Mouse (Mus musculus) forebrain, embryonic 13.5 days (tissue): ENCODE measurements around the gene Shroom2. TPM values are rescaled to one million over a fixed set of nuclear protein-coding genes. Genes with fewer than 3 reads are reported as not detected.
A peak's percentile ranks its signal among the peaks of the same experiment; 100 is the strongest.
"Not testable (repeated sequence)": the region's sequence is repeated elsewhere in the genome, so short reads cannot be mapped to it uniquely, and the experiment has no call there.

Experiments
- ATAC-seq: fragments of 200-750 bp; cut with Nextera tagmentation; 2 replicates; pipeline ENCODE4 v1.8.0; 2017
- H3K27ac ChIP-seq: fragments of 300-500 bp; sonication (generic); 2 replicates; pipeline ENCODE4 v1.5.1; 2015; ENCODE audit warnings: inconsistent platforms, mild to moderate bottlenecking, moderate library complexity
- H3K27me3 ChIP-seq: fragments of 300-500 bp; sonication (generic); 2 replicates; pipeline ENCODE4 v1.6.1; 2015; ENCODE audit warnings: mild to moderate bottlenecking, inconsistent platforms
- H3K36me3 ChIP-seq: fragments of 300-500 bp; sonication (generic); 2 replicates; pipeline ENCODE4 v1.6.1; 2015; ENCODE audit warnings: mild to moderate bottlenecking, inconsistent platforms; ENCODE audit not compliant: poor library complexity, severe bottlenecking
- H3K4me1 ChIP-seq: fragments of 300-500 bp; sonication (generic); 2 replicates; pipeline ENCODE4 v1.6.1; 2015; ENCODE audit warnings: inconsistent platforms
- H3K4me2 ChIP-seq: fragments of 300-500 bp; sonication (generic); 2 replicates; pipeline ENCODE4 v1.6.1; 2015; ENCODE audit warnings: inconsistent platforms, mild to moderate bottlenecking, moderate library complexity
- H3K4me3 ChIP-seq: fragments of 300-500 bp; sonication (generic); 2 replicates; pipeline ENCODE4 v1.5.1; 2015; ENCODE audit warnings: mild to moderate bottlenecking, inconsistent platforms
- H3K9ac ChIP-seq: fragments of 300-500 bp; sonication (generic); 2 replicates; pipeline ENCODE4 v1.6.1; 2015; ENCODE audit warnings: mild to moderate bottlenecking, inconsistent platforms
- H3K9me3 ChIP-seq: fragments of 300-500 bp; sonication (generic); replicated peaks from 2 replicates; pipeline ENCODE4 v1.6.1; 2016; ENCODE audit warnings: inconsistent platforms
- WGBS: fragments of 180-500 bp; shearing (Covaris S2); methylation state at CpG from one replicate; pipeline ENCODE4 v1.1.7; 2015; 5-methylcytosine and 5-hydroxymethylcytosine counted together
- polyA plus RNA-seq: library from polyadenylated mRNA; unstranded; fragments of >200 nt; fragmentation: Nextera tagmentation; extraction: Ambion mirVana; gene quantifications from 2 replicates; pipeline ENCODE4 v1.2.1, GENCODE M21; 2015

Shroom2 gene
- polyA plus RNA-seq, 1 experiment from 2014 or later, result 17.3 TPM

GRCm38 (mm10) chrX:152755819-152756218 is 13.4 kb downstream of the Shroom2 start:
- Histone ChIP-seq H3K36me3 (no peaks in the 10 kb centered on the region), H3K27ac (no peak overlapping the region), H3K9ac (no peak overlapping the region), H3K4me2 (no peak overlapping the region), H3K27me3 (no peaks in the 10 kb centered on the region), H3K9me3 (no peaks in the 10 kb centered on the region), H3K4me1 (no peaks in the 10 kb centered on the region), H3K4me3 (no peak overlapping the region)
- ATAC-seq, result no peak
- 86% methylated on average over 1 of the region's 1 CpGs for WGBS

GRCm38 (mm10) chrX:152745925-152746324 is 23.3 kb downstream of the Shroom2 start:
- Histone ChIP-seq H3K9ac (no peak overlapping the region), H3K27ac (no peak overlapping the region), H3K9me3 (no peaks in the 10 kb centered on the region), H3K27me3 (peaks cover 11% of the 10 kb centered on the region; the same call in 1 of the 2 replicates), H3K36me3 (no peaks in the 10 kb centered on the region), H3K4me2 (no peak overlapping the region), H3K4me1 (no peaks in the 10 kb centered on the region), H3K4me3 (no peak overlapping the region)
- peak; percentile 70; the same call in 1 of the 2 replicates for ATAC-seq
- WGBS, result 32% methylated on average over 2 of the region's 2 CpGs

- H3K9ac ChIP-seq, result no peak overlapping the region
- H3K4me1 ChIP-seq, result no peaks in the 10 kb centered on the region
- no peak for ATAC-seq
- no peak overlapping the region for H3K27ac ChIP-seq
- H3K27me3 ChIP-seq, result peaks cover 27% of the 10 kb centered on the region; the same call in 1 of the 2 replicates
- no peak overlapping the region for H3K4me3 ChIP-seq
- no peak overlapping the region for H3K4me2 ChIP-seq
- no peaks in the 10 kb centered on the region for H3K36me3 ChIP-seq
- no peaks in the 10 kb centered on the region for H3K9me3 ChIP-seq
These were observed 25.6 kb downstream of the Shroom2 start for GRCm38 (mm10) chrX:152743642-152744041.

GRCm38 (mm10) chrX:152738759-152739368 is 30.4 kb downstream of the Shroom2 start:
- Histone ChIP-seq H3K36me3 (no peaks in the 10 kb centered on the region), H3K9ac (no peak overlapping the region), H3K4me3 (no peak overlapping the region), H3K27me3 (peaks cover 26% of the 10 kb centered on the region; the same call in 1 of the 2 replicates), H3K4me1 (no peaks in the 10 kb centered on the region), H3K9me3 (no peaks in the 10 kb centered on the region), H3K27ac (no peak overlapping the region), H3K4me2 (no peak overlapping the region)
- WGBS, result 72% methylated on average over 4 of the region's 4 CpGs
- no peak for ATAC-seq

GRCm38 (mm10) chrX:152738191-152738590 is 31.1 kb downstream of the Shroom2 start:
- Histone ChIP-seq H3K9me3 (no peaks in the 10 kb centered on the region), H3K27ac (no peak overlapping the region), H3K4me3 (no peak overlapping the region), H3K27me3 (peaks cover 24% of the 10 kb centered on the region; the same call in 1 of the 2 replicates), H3K4me2 (no peak overlapping the region), H3K4me1 (no peaks in the 10 kb centered on the region), H3K36me3 (no peaks in the 10 kb centered on the region), H3K9ac (no peak overlapping the region)
- 56% methylated on average over 2 of the region's 2 CpGs for WGBS
- ATAC-seq, result no peak

- H3K36me3 ChIP-seq, result no peaks in the 10 kb centered on the region
- H3K27me3 ChIP-seq, result peaks cover 18% of the 10 kb centered on the region; the same call in 1 of the 2 replicates
- ATAC-seq, result no peak
- H3K9ac ChIP-seq, result no peak overlapping the region
- no peak overlapping the region for H3K27ac ChIP-seq
- no peaks in the 10 kb centered on the region for H3K9me3 ChIP-seq
- no peak overlapping the region for H3K4me2 ChIP-seq
- H3K4me3 ChIP-seq, result no peak overlapping the region
- no peaks in the 10 kb centered on the region for H3K4me1 ChIP-seq
These were observed 34.0 kb downstream of the Shroom2 start for GRCm38 (mm10) chrX:152735283-152735682.

- H3K9ac ChIP-seq, result no peak overlapping the region
- ATAC-seq, result no peak
- H3K4me3 ChIP-seq, result no peak overlapping the region
- H3K4me2 ChIP-seq, result no peak overlapping the region
- no peak overlapping the region for H3K27ac ChIP-seq
- no peaks in the 10 kb centered on the region for H3K9me3 ChIP-seq
- no peaks in the 10 kb centered on the region for H3K36me3 ChIP-seq
- H3K27me3 ChIP-seq, result no peaks in the 10 kb centered on the region
- H3K4me1 ChIP-seq, result no peaks in the 10 kb centered on the region
These were observed 52.6 kb downstream of the Shroom2 start for GRCm38 (mm10) chrX:152716693-152717092.

- 56% methylated on average over 2 of the region's 2 CpGs for WGBS
- ATAC-seq, H3K4me1 ChIP-seq, H3K9ac ChIP-seq, H3K4me3 ChIP-seq, H3K27ac ChIP-seq, H3K27me3 ChIP-seq, H3K36me3 ChIP-seq, H3K4me2 ChIP-seq, H3K9me3 ChIP-seq: not testable (repeated sequence)
These were observed 58.5 kb downstream of the Shroom2 start for GRCm38 (mm10) chrX:152710715-152711114.

GRCm38 (mm10) chrX:152708359-152708758 is 60.9 kb downstream of the Shroom2 start:
- H3K4me1 ChIP-seq, result no peaks in the 10 kb centered on the region
- H3K9ac ChIP-seq, result no peak overlapping the region
- no peaks in the 10 kb centered on the region for H3K36me3 ChIP-seq
- no peak overlapping the region for H3K27ac ChIP-seq
- ATAC-seq, result no peak
- no peak overlapping the region for H3K4me3 ChIP-seq
- no peaks in the 10 kb centered on the region for H3K9me3 ChIP-seq
- H3K27me3 ChIP-seq, result peaks cover 16% of the 10 kb centered on the region; the same call in 1 of the 2 replicates
- WGBS, result 79% methylated on average over 4 of the region's 4 CpGs
- H3K4me2 ChIP-seq, result no peak overlapping the region

GRCm38 (mm10) chrX:152705397-152705796 is 63.9 kb downstream of the Shroom2 start:
- no peak overlapping the region for H3K4me3 ChIP-seq
- no peak overlapping the region for H3K4me2 ChIP-seq
- no peak overlapping the region for H3K27ac ChIP-seq
- H3K9me3 ChIP-seq, result no peaks in the 10 kb centered on the region
- peaks cover 16% of the 10 kb centered on the region; the same call in 1 of the 2 replicates for H3K27me3 ChIP-seq
- H3K9ac ChIP-seq, result no peak overlapping the region
- peak; percentile 57; the same call in 1 of the 2 replicates for ATAC-seq
- H3K4me1 ChIP-seq, result no peaks in the 10 kb centered on the region
- H3K36me3 ChIP-seq, result no peaks in the 10 kb centered on the region
- WGBS, result 30% methylated on average over 3 of the region's 3 CpGs

- WGBS, result 75% methylated on average over 1 of the region's 1 CpGs
- no peak for ATAC-seq
- Histone ChIP-seq H3K4me2 (no peak overlapping the region), H3K4me3 (no peak overlapping the region), H3K9ac (no peak overlapping the region), H3K9me3 (no peaks in the 10 kb centered on the region), H3K36me3 (no peaks in the 10 kb centered on the region), H3K27ac (no peak overlapping the region), H3K27me3 (peaks cover 13% of the 10 kb centered on the region; the same call in 1 of the 2 replicates), H3K4me1 (no peaks in the 10 kb centered on the region)
These were observed 65.6 kb downstream of the Shroom2 start for GRCm38 (mm10) chrX:152703624-152704023.

GRCm38 (mm10) chrX:152701679-152702078 is 67.6 kb downstream of the Shroom2 start:
- Histone ChIP-seq H3K4me1 (no peaks in the 10 kb centered on the region), H3K4me2 (no peak overlapping the region), H3K27ac (no peak overlapping the region), H3K9ac (no peak overlapping the region), H3K36me3 (no peaks in the 10 kb centered on the region), H3K9me3 (no peaks in the 10 kb centered on the region), H3K27me3 (peaks cover 10% of the 10 kb centered on the region; the same call in 1 of the 2 replicates), H3K4me3 (no peak overlapping the region)
- 63% methylated on average over 3 of the region's 3 CpGs for WGBS
- no peak for ATAC-seq

- Histone ChIP-seq H3K4me3 (no peak overlapping the region), H3K36me3 (no peaks in the 10 kb centered on the region), H3K27ac (no peak overlapping the region), H3K4me1 (peaks cover 14% of the 10 kb centered on the region; the same call in 1 of the 2 replicates), H3K4me2 (no peak overlapping the region), H3K27me3 (peaks cover 6% of the 10 kb centered on the region; the same call in 1 of the 2 replicates), H3K9me3 (no peaks in the 10 kb centered on the region), H3K9ac (no peak overlapping the region)
- 40% methylated on average over 2 of the region's 2 CpGs for WGBS
- no peak for ATAC-seq
These were observed 78.4 kb downstream of the Shroom2 start for GRCm38 (mm10) chrX:152690788-152691291.
